Mouse (Mus musculus) small intestine, adult 2 months (tissue): ENCODE results near the gene Samd9l.
"Not testable (repeated sequence)": the region's sequence is repeated elsewhere in the genome, so short reads cannot be mapped to it uniquely, and the experiment has no call there.

ENCODE experiments used
- CTCF ChIP-seq: fragments of 200-500 bp; IDR thresholded peaks from 2 replicates; pipeline ENCODE4 v1.5.1; 2012; ENCODE audit warnings: low read depth, mild to moderate bottlenecking, control low read depth, inconsistent platforms, low read length, moderate library complexity, mixed read lengths; ENCODE audit not compliant: insufficient replicate concordance, insufficient read length; ENCODE audit errors: extremely low read depth
- POLR2A ChIP-seq: fragments of 200-500 bp; IDR thresholded peaks from 2 replicates; pipeline ENCODE4 v1.6.1; 2012; ENCODE audit warnings: low read depth, mild to moderate bottlenecking, control low read depth, inconsistent platforms, low read length, moderate library complexity

DNA sequence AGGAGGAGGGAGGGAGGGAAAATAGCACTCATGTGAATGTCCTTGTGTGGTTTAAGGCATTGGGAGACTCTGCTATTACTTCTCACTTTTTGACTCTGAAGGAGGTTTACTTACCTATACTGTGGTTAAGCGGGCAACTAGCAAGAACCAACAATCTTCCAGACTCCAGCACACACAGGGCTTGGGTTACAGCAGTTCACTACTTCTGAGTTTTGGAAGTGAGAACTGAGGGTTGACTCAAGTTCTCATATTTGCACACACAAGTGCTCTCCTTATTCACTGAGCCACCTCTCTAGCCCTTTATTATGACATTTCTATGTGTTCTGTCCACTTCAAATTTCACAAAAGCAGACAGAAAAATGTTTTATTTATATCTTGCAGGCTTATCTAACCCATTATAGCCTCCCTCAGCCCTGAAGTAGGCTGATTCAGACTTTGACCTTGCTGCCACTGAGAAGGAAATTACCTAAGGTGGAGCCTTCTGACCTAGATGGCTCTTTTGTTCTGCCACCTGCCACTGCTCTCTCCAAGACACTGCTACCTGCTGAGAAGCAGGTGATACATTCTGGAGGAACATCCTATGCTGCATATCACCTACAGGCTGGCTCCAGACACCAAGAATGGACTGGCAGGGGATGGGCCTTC lies 55.6 kb downstream of the Samd9l start:
- TF ChIP-seq CTCF, POLR2A: not testable (repeated sequence)
